Mouse (Mus musculus) kidney, postnatal 0 days (tissue): ENCODE measurements around the gene Adipoq. TPM values are rescaled to one million over a fixed set of nuclear protein-coding genes. Genes with fewer than 3 reads are reported as not detected.
A peak's percentile ranks its signal among the peaks of the same experiment; 100 is the strongest.

Experiments used
- ATAC-seq: fragments of 200-750 bp; cut with Nextera tagmentation; replicated peaks from 2 replicates; pipeline ENCODE4 v1.8.0; 2017; ENCODE audit warnings: low read depth, moderate number of reproducible peaks, moderate TSS enrichment, moderate library complexity; ENCODE audit not compliant: low FRiP score
- DNase-seq: peaks from one replicate; pipeline ENCODE4 v3.0.0-alpha.2; 2016; ENCODE audit warnings: low spot score
- H3K27ac ChIP-seq: fragments of 300-500 bp; sonication (generic); 2 replicates; pipeline ENCODE4 v1.5.1; 2014; ENCODE audit warnings: mild to moderate bottlenecking
- H3K27me3 ChIP-seq: fragments of 300-500 bp; sonication (generic); 2 replicates; pipeline ENCODE4 v1.6.1; 2014; ENCODE audit warnings: low read length, mixed read lengths; ENCODE audit not compliant: insufficient read depth
- H3K36me3 ChIP-seq: fragments of 300-500 bp; sonication (generic); 2 replicates; pipeline ENCODE4 v1.6.1; 2014; ENCODE audit warnings: low read length, mixed read lengths; ENCODE audit not compliant: insufficient read depth
- H3K4me1 ChIP-seq: fragments of 300-500 bp; sonication (generic); replicated peaks from 2 replicates; pipeline ENCODE4 v1.6.1; 2014; ENCODE audit warnings: antibody characterized with exemption, low read length, mixed read lengths; ENCODE audit not compliant: insufficient read depth
- H3K4me2 ChIP-seq: fragments of 300-500 bp; sonication (generic); 2 replicates; pipeline ENCODE4 v1.6.1; 2014; ENCODE audit warnings: mild to moderate bottlenecking, low read length, moderate library complexity, mixed read lengths
- H3K4me3 ChIP-seq: fragments of 300-500 bp; sonication (generic); replicated peaks from 2 replicates; pipeline ENCODE4 v1.5.1; 2014; ENCODE audit warnings: low read depth, low read length
- H3K9ac ChIP-seq: fragments of 300-500 bp; sonication (generic); 2 replicates; pipeline ENCODE4 v1.6.1; 2014; ENCODE audit warnings: low read depth, low read length
- H3K9me3 ChIP-seq: fragments of 300-500 bp; sonication (generic); replicated peaks from 2 replicates; pipeline ENCODE4 v1.6.1; 2016; ENCODE audit warnings: low read length, inconsistent platforms, mixed read lengths
- CTCF ChIP-seq: IDR thresholded peaks from 2 replicates; pipeline ENCODE4 v1.5.1; 2016; ENCODE audit warnings: antibody characterized with exemption, low read depth, mild to moderate bottlenecking, moderate library complexity
- WGBS: fragments of 180-500 bp; shearing (Covaris S2); extraction: QIAGEN DNeasy Blood & Tissue Kit; methylation state at CpG from one replicate; pipeline ENCODE4 v1.1.7; 2014; 5-methylcytosine and 5-hydroxymethylcytosine counted together
- polyA plus RNA-seq: library from polyadenylated mRNA; unstranded; fragments of >200 nt; fragmentation: Nextera tagmentation; extraction: Ambion mirVana; gene quantifications from 2 replicates; pipeline ENCODE4 v1.2.1, GENCODE M21; 2015

Adipoq gene
- polyA plus RNA-seq, 1 experiment from 2014 or later = 0.89 TPM

DNA sequence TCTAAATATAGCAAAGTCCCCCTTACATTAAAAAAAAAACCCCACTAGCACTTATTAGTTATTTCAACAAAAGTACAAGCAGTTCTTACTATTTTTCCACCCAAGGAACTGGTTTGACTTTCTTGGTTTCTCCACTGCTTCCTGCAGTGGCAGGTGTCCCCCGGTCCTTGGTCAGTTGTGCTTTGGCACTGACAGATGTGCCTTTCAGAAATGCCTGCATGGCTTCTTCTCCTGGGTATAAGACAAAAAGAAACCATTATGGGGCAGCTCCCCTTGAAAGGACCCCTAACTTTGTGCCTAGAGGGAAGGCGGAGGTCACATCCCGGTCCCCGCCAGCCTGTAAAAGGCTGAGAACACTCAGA, 19.0 kb upstream of the Adipoq start:
- H3K27me3 ChIP-seq = no peaks in the 10 kb centered on the region
- DNase-seq (no peak), ATAC-seq (no peak)
- peak overlapping the region; percentile 83 for H3K4me3 ChIP-seq
- no peaks in the 10 kb centered on the region for H3K36me3 ChIP-seq
- peak overlapping the region; percentile 98; the same call in 1 of the 2 replicates for H3K27ac ChIP-seq
- H3K4me2 ChIP-seq = peak overlapping the region; percentile 90
- no peaks in the 10 kb centered on the region for H3K9me3 ChIP-seq
- 1% methylated on average over 4 of the region's 4 CpGs for WGBS
- H3K4me1 ChIP-seq = peaks cover 5% of the 10 kb centered on the region; the same call in 1 of the 2 replicates
- H3K9ac ChIP-seq = peak overlapping the region; percentile 91
- no peak for TF ChIP-seq CTCF

DNA sequence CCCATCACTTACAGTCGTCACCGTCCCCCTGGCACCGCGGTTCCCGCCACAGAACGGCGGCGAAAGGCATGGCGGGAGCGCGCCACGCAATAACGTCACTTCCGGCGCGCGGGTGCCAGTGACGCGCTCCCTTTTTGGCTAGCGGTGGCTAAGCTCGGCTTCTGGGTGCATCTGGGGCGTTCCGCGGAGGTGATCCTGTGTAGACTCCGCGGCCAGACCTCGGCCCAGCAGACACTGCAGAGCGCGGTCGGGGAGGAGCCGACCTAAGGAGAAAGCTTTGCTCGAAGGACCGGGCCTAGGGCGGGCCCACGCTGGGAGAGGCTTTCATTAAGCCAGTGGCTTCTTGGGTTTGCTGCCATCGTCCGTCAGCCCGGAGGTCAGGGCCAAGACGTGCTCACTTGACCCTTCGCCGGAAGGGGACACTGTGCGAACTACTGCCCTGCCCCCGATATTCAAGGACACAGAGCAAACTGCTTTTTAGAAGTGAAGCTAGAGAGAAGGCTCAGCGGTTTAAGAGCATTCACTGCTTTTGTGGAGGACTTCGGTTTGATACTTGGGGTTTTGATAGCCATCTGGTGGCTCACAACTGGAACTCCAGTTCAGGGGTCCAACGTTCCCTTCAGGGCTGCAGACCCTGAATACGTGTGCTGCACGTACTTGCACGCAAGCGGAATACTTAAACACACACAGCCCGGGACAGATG, 18.5 kb upstream of the Adipoq start, which contains the start of gene Rfc4:
Rfc4 (minus strand) TSS at position 65 of the 703 bp plus-strand sequence.
- peak; percentile 94 for ATAC-seq
- WGBS = 0% methylated on average over 51 of the region's 51 CpGs

GRCm38 (mm10) chr16:23130303-23130702, 16.0 kb upstream of the Adipoq start:
- no peak overlapping the region for H3K4me2 ChIP-seq
- no peak for TF ChIP-seq CTCF
- H3K27me3 ChIP-seq = no peaks in the 10 kb centered on the region
- no peak overlapping the region for H3K9ac ChIP-seq
- no peaks in the 10 kb centered on the region for H3K36me3 ChIP-seq
- ATAC-seq = no peak
- H3K9me3 ChIP-seq = no peaks in the 10 kb centered on the region
- H3K4me3 ChIP-seq = no peak overlapping the region
- no peak overlapping the region for H3K27ac ChIP-seq
- no peak for DNase-seq
- 80% methylated on average over 3 of the region's 3 CpGs for WGBS
- H3K4me1 ChIP-seq = peaks cover 5% of the 10 kb centered on the region; the same call in 1 of the 2 replicates

More for the DNA sequence above, 18.5 kb upstream of the Adipoq start, which contains the start of gene Rfc4:
- Histone ChIP-seq H3K4me2 (peak within 1 kb of the TSS; percentile 90), H3K36me3 (no peaks in the 10 kb centered on the region), H3K27ac (peak within 1 kb of the TSS; percentile 98), H3K27me3 (no peaks in the 10 kb centered on the region), H3K4me3 (peak within 1 kb of the TSS; percentile 83), H3K9me3 (no peaks in the 10 kb centered on the region), H3K9ac (peak within 1 kb of the TSS; percentile 91), H3K4me1 (peaks cover 5% of the 10 kb centered on the region; the same call in 1 of the 2 replicates)
- TF ChIP-seq CTCF = peak; percentile 59
- peak; percentile 94 for DNase-seq

- WGBS = 89% methylated on average over 1 of the region's 1 CpGs
- DNase-seq (no peak), ATAC-seq (no peak)
- H3K27me3 ChIP-seq = no peaks in the 10 kb centered on the region
- H3K4me3 ChIP-seq = no peak overlapping the region
- no peaks in the 10 kb centered on the region for H3K9me3 ChIP-seq
- no peak for TF ChIP-seq CTCF
- H3K27ac ChIP-seq = no peak overlapping the region
- H3K9ac ChIP-seq = no peak overlapping the region
- no peak overlapping the region for H3K4me2 ChIP-seq
- H3K36me3 ChIP-seq = no peaks in the 10 kb centered on the region
- peaks cover 5% of the 10 kb centered on the region; the same call in 1 of the 2 replicates for H3K4me1 ChIP-seq
Observed at GRCm38 (mm10) chr16:23132336-23132735, 14.0 kb upstream of the Adipoq start.

GRCm38 (mm10) chr16:23135421-23136149, 10.8 kb upstream of the Adipoq start:
- ATAC-seq (no peak), DNase-seq (peak; percentile 84)
- WGBS = 17% methylated on average over 11 of the region's 11 CpGs
- H3K4me2 ChIP-seq = peak overlapping the region; percentile 37; the same call in 1 of the 2 replicates
- no peak overlapping the region for H3K4me3 ChIP-seq
- H3K27me3 ChIP-seq = no peaks in the 10 kb centered on the region
- peak; percentile 92 for TF ChIP-seq CTCF
- no peak overlapping the region for H3K9ac ChIP-seq
- no peaks in the 10 kb centered on the region for H3K4me1 ChIP-seq
- no peaks in the 10 kb centered on the region for H3K9me3 ChIP-seq
- H3K27ac ChIP-seq = no peak overlapping the region
- H3K36me3 ChIP-seq = no peaks in the 10 kb centered on the region

GRCm38 (mm10) chr16:23136406-23136970, 9.8 kb upstream of the Adipoq start:
- H3K4me2 ChIP-seq = no peak overlapping the region
- H3K4me3 ChIP-seq = no peak overlapping the region
- no peaks in the 10 kb centered on the region for H3K4me1 ChIP-seq
- no peak for DNase-seq
- H3K9me3 ChIP-seq = no peaks in the 10 kb centered on the region
- H3K36me3 ChIP-seq = no peaks in the 10 kb centered on the region
- no peak overlapping the region for H3K9ac ChIP-seq
- TF ChIP-seq CTCF = no peak
- no peaks in the 10 kb centered on the region for H3K27me3 ChIP-seq
- no peak overlapping the region for H3K27ac ChIP-seq
- WGBS = 51% methylated on average over 4 of the region's 4 CpGs
- ATAC-seq = 0 out of 2 replicates have a peak, but pooled peaks have one; percentile 13
